Mouse (Mus musculus): ENCODE measurements at regions not wholly inside any gene's neighbourhood (a gene's known extent, or its start where the extent isn't known, plus 50 kb on each side); places are given as distances from the start of the nearest gene placed in this dataset.

- no peak overlapping the region for H3K9ac ChIP-seq
- no peaks in the 10 kb centered on the region for H3K4me1 ChIP-seq
- WGBS, result 91% methylated on average over 2 of the region's 2 CpGs
- H3K36me3 ChIP-seq, result no peaks in the 10 kb centered on the region
- no peaks in the 10 kb centered on the region for H3K9me3 ChIP-seq (replicated peaks)
- no peak overlapping the region for H3K4me2 ChIP-seq (replicated peaks)
- no peak for ATAC-seq (ENCODE audit: low FRiP score)
- no peaks in the 10 kb centered on the region for H3K27me3 ChIP-seq
- H3K27ac ChIP-seq, result no peak overlapping the region
- no peak overlapping the region for H3K4me3 ChIP-seq
Observed at GRCm38 (mm10) chr3:137568580-137569313, 52.7 kb upstream of the Ddit4l start.

All from hindbrain, embryonic 12.5 days (tissue).